Mouse (Mus musculus) right cerebral cortex, adult 18-20 months (tissue): ENCODE data around the gene Atp1b1.

Source experiments
- DNase-seq: peaks from one replicate; pipeline ENCODE4 v3.0.0; 2022; ENCODE audit warnings: mixed read lengths

Gene Atp1b1

DNA sequence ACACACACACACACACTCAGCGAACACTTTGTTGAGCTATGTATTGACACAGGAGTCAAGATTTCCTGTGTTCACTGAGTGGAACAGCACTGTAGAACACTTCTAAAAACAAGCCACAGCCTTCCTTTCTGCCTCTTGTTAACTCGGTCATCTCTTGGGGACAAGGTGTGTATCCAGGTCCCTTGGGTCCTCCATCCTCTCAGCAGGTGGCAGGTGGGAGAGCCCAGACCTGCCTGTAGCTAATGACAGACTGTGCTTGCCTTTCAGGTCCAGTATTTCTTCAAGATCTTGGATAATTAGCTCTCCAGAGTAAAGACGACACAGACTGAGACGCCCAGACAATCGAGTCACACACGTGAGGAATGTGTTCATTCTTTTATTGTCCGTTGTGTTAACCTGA lies 21.4 kb downstream of the Atp1b1 start:
- no peak for DNase-seq

DNA sequence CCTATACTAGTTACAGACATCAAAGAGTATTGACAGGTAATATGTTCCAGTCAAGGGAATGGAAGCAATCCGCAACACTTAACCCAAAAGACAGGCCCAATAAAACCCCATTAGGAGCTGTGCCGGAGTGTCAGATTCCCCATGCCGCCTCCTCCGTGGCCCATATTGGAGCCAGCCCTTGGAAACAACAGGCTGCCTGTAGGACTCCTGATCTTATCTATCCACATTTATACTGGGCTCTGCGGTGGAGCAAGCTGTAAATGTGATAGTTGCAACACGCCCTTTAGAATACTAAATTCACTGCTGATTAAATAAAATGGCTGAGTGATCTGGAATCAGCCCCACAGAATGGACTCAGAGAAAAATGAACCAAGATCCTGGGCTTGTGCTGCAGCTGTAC lies 24.1 kb downstream of the Atp1b1 start:
- DNase-seq = no peak

DNA sequence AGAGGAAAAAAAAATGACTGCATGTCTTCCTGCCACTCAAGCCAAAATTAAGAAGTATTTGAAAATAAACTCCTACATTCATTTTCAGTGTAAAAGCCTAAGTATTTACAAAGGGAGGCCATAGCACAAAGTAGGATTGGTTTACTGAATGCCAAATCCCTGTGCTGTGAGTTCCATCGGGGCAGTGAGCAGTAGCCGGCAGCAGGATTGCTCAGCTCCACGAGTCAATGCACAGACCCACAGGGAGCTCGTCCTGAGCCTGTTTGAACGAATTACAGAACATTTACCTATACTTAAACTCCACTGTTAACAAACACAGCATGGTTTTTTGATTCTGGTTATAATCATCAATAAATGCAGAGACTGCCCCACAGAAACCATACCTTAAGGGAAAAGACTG lies 25.5 kb downstream of the Atp1b1 start:
- no peak for DNase-seq

DNA sequence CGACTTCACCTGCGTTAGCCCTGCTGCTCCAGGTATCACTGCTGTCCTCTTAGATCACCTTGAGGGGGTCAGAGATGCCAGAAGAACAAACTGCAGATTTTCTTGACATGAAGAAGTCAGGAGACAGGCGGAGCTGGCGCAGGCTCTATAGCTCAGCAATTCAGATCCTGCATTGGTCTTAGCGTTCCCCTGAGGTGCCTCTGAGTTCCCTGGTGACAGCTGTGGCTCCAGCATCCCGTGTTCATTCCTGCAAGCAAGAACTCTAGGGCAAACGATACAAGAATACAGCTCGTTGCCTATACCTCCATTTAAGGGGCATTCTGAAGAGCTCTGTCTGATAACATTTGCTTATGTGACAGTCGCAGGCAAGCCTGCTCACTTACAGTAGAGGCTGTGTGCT lies 29.5 kb downstream of the Atp1b1 start:
- DNase-seq = no peak

DNA sequence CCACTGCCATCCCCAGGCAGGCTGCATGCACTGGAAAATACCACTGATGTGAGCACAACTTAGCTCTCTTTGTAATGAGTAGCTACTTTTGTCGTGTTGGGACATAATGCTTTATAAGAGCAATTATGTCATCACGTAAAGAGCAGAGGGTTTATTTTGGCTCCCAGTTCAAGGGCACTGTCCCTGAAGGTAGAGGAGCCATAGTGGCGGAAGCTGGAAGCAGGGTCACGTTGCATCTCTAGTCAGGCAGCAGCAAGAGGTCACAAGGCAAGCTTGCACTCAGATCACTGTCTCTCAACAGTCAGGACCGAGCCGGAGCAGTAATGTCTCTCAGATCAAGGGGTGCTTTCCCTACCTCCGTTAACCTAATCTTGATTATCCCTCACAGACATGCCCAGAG lies 30.4 kb downstream of the Atp1b1 start:
- no peak for DNase-seq

DNA sequence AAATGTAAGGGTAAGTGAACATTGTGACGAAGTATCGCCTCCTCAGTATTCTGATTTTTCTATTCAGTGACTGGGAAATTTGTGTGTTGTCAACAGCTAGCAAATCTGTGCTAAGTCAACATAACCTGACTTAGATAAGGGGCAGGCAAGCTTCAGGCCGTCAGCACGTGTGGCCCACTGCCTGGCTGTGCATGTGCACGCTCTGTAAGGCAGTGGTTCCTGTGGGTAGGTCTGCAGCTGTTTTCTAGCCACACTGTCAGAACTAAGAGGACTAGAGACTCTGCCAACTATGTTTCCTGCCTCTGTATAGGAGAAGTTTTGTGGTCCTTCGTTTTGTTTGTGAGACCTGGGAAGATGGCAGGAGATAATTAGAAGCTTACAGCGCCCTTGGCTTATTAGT lies 31.9 kb downstream of the Atp1b1 start:
- no peak for DNase-seq

DNA sequence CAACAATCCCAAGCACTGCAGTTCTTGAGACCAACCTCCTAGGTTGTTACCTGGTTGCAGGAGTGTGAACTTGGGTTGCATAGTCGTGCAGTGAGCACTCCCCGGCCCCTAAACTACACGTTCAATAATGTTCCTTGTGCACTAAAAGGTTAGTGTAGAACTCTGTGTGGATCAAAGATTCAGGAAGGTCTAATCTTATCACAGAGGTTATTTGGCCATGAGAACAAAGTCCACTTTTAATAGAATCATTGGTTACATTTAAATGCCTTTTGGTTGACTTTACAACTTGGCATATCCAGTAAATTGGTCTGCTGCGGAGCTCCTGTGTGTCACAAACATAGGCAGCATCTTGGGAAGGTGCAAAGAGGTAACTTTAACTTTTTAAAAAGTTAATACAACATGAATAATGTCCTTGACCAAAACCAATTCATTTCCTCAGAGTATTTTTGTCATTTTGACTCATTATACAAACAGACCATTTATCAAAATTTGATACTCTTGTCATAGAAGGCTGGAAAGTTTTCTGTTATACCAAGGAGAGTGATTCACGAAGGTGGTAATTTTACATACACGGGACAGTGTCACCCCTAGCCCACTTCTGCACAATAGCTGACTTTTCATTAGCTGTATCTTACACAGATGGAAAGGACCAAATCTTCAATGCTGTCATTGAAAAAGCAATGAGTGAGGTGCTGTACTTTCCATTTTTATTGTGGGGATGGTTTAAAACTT lies 37.4 kb downstream of the Atp1b1 start:
- no peak for DNase-seq

DNA sequence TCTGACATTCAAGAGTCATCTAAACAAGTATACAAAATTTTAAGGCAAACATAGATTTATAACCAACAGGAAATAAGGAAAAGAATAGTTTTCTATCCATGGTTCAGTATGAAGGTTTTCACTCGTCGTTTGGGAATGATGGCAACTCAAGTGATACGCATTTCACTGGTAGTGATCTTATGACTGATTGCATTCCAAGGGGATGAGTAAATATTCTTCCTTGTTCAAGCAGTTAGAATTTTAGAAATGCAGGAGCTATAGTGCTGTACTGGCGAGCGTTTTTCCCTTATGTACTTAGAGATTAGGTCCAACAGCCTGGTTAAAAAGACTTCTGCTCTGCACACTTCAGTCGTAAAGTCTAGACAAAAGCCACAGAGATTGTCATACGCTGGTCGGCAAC lies 38.8 kb downstream of the Atp1b1 start:
- DNase-seq = no peak

DNA sequence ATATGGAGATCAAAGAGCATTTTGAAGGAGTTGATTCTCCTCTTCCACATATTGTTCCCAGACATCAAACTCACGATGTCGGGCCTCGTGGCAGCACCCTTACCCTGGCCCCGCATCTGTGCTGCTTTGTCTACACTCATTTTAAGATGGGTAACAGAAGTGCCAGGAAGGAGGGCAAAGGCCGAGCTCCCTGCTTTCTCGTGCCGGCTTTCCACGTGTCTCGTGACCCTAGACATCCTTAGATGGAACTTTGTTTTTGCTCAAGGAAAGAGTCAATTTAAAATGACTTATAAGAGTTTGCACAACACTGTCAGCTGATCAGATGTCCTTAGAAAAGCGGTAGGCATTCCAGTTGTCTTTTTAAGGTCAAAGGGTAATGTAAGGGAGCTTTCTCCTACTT lies 39.8 kb downstream of the Atp1b1 start:
- DNase-seq = no peak

DNA sequence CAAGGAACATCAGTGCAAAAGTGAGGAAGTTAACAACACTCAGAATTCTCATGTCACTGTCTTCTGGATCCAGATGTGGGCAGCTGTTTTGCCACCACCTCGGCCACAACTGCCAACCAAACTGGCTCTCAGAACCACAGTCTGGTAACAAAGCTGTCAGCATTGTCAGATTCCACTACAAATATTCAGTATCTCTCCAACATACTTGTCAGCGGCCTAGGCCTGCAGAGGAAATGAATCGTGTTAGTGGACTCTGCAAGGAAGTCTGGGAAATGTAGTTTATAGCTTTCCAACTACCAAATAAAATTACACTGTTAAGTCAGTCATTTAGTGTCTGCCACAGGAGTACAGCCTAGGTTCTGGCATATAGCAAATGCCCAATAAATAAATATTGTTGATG lies 40.6 kb downstream of the Atp1b1 start:
- no peak for DNase-seq

DNA sequence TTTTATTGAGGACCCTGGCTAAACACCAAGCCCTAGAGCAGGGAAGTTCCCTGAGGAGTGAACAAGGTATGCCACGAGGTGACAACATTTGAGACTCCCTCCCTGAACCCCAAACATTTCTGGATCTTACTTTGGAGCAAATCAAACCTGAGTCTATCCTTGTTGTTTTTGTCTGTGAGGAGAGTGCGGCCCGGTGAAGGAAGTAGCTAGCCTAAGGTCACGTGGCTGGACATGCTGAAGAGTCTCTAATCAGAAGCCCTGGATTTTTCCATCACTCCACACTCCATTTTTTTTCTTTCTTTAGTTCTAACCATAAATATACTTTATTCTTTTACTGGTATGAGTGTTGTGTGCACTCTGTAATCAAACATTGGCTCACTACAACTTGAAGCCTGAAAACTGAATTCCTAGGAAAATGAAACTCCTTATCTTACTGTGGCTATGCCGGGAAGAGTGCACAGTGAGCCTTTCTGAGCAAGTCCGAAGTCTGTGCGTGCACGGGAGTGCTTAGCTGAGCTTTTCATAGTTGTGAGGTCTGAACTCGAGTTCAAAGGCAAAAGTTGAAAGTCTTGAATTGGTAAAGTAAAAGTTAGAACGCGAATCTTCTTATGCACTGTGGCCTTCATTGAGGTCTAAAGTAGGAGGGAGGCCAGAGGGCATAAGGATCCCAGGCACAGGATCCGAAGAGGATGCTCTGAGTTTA lies 41.3 kb downstream of the Atp1b1 start:
- DNase-seq = no peak

DNA sequence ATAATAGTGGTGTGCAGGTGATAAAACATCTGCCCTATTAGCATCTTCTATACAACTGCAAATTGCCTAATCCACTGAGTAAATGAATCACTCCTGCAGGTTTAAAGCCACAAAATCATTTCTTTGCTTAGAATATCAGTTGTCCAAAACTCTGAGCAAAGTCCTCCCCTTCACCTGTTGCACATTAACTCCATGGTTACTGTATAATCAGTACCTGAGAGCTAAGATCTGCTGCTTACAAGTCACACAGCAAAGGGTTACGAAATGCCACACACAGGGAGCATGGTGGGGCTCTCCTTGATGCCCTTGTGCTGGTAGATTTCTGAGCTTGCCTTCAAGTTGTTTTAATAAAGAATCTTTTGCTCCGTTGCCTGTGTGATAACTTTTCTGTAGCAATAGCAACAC lies 42.8 kb downstream of the Atp1b1 start:
- DNase-seq = no peak

DNA sequence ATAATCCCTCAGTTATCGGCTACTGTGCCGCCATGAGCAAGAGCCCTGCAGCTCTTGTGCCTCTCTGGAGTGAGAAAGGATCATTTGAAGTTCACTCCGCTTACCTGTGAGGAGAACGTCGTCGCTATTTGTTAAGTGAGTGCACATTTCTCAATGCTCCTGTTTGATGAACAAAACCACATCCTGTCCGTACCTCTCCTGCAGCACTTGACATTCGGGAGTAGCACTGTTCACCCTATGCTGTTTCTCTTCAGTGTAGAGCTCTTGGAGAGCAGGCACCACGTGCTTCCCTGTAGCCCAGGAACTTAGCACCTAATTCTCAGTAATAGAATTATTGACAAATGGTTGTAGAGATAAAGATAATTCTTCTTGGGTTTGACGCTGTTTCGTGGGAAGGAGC lies 44.5 kb downstream of the Atp1b1 start:
- no peak for DNase-seq

DNA sequence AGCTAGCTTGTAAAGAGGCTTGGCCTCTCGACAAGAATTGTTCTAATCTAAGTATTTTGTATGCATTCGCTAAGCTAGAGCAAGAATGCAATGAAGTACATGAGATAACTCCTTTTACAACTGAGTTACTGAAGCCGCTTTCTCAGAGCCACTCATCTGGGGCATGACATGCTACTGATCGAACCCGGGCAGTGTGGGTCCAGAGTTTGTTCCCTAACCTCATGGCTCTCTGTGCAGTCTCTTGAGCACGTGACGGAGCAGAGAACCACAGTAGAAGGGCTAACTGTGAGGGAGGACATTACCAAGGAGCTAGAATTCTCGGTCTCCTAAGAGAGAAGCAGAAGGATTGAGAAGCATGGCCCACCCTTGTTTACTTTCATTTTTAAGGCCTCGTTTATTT lies 45.2 kb downstream of the Atp1b1 start:
- DNase-seq = no peak

DNA sequence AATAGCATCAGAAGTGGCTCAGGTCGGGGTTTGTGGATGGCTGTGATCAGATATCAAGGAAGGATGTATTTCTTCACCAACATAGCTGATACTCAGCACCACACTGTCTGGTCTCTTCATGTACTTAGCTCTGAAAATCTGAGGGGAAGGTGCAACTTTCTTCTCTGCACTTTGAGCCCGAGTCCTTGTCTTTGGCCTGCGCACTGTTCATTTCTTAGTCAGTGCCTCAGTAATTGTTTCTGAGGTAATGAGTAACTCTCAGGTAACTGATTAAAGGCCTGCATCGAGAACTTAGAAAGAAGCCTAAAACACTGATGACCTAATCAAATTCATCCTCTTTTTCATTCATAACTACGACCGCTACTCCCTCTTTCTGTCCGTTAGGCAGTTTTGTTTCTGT lies 46.8 kb downstream of the Atp1b1 start:
- no peak for DNase-seq

DNA sequence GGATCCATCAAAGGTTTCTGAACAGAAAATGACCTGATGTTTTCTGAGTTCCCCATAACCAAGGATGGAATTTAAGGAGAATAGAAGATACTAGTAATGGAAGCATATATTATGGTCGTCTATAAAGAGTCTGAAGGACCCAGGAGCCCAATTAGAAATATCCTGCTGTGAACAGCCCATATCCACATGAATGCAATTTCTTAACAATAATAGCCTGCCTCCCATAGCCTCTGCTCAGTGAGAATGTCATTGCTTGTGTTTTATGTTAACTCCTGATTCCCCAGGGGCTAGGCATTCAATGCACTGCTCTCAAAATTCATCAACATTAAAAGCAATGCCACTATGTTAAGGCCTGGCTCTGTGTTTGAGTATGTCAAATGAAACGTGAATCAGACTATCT lies 49.5 kb downstream of the Atp1b1 start:
- no peak for DNase-seq

DNA sequence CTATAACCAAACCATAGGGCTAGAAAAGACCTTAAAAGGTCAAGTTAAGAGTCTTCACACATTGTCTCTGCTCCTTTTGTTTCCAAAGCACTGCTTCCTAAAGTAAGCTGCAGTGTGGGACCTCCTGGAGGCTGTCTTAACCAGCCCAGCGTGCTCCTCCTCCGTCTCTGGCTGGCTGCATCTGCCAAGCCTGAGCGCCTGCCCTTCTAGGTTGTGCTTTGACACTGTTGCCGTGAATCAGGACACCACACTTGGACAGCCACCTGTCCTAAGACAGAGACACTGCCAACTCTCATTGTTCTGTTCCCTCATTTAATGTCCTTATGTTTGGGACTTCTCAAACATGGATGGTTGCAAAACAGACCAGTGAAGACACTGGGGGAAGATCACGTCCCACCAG lies 51.6 kb downstream of the Atp1b1 start:
- DNase-seq = no peak

DNA sequence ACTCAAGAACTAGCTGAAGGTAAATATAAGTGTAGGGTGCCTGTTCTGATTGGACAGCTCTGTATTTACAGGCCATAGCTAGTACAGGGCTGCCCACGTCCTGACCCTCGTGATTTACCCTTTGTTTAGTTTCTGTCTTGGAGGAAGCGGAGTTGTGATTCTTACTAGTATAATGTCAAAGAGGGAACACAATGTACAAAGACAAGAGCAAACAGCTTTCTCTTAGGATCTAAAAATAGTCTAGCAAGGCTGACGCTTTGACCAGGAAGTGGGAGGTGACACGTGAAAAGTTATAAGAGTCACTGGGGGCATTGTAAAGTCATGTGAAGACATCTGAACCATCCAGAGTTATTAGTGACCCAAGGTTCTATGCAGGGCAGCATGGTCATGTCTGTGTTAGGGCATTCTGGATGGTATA lies 52.8 kb downstream of the Atp1b1 start:
- DNase-seq = no peak

DNA sequence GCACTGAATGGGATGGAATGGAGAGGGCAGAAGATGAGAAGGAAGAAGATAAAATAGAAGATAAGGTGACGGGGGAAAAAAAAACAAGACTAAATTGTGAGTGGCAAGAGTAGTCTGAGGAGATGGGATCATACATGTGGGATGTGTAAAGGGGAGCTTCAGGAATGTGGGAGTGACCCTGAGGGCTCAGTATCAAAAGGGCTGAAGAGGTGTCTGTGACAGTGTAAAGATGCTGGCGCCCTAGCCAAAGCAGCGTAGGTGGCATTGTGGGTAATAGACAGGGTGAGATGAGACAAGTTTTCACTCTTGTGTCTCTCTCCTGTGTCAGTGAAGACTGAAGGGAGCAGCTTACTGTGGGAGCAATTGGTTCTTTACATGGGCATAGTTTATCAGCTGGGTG lies 58.6 kb downstream of the Atp1b1 start:
- no peak for DNase-seq

DNA sequence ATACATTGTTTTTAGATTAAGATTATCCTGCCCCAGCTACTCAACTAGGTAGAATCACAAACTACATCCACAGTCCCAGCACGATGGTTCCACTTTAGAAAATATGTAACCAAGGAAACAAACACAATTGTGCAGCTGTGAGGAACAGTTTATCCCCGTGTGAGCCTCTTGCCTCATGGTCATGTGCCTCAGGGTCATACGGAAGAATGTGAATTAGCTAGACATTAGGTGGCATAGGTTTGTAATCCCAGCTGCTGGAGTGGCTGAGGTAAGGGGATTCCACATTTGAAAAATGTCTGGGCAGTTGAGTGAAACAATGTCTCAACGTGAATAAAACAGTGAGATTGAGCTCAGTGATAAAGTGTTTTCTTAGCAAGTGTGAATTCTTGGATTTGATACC lies 60.5 kb downstream of the Atp1b1 start:
- no peak for DNase-seq

DNA sequence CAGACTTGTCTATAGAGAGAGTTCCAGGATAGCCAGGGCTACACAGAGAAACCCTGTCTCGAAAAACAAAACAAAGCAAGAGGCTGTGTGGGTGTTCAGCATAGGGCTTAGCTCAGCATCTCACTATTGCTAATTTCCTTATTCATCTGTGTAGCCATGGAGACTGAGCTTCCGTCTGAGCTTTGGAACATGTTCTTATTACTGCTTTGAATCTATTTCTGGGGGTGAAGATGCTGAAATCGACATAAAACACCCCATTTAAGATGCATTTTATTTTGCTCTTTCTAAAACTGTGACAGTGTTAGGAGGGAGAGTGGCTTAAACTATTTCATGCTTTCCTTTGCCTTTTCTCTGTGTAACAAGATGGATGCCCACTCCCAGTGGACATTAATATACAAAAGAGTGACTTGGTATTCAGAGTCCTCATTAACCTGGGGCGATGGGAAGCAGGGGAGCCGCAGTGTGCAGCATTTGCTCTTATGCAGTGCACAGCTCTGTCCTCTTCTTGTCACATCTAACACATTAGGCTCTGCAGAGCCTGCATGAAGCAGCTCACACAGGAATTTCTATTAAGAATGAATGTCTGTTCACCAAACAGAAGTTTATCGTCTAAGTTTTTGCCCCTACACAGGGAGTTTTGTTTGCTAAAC lies 62.9 kb downstream of the Atp1b1 start:
- peak; percentile 72 for DNase-seq

DNA sequence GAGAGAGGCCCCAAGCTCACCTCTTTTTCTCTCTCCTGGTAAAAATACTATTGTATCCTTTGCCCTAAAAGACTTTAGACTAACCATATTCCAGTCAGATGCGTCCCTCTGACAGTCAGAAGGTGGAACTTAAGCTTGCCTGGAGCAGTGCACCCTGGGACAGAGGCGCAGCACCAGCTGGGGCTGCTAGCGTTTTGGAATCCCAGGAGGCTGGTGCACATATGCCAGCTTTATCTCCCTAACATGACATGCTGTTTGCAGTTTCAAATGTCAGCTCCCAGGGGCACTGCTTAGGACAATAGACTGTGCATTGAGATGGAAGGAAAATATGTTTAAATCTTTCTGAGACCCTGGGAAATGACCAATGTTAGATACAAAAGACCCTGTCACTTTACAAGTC lies 66.0 kb downstream of the Atp1b1 start:
- no peak for DNase-seq

DNA sequence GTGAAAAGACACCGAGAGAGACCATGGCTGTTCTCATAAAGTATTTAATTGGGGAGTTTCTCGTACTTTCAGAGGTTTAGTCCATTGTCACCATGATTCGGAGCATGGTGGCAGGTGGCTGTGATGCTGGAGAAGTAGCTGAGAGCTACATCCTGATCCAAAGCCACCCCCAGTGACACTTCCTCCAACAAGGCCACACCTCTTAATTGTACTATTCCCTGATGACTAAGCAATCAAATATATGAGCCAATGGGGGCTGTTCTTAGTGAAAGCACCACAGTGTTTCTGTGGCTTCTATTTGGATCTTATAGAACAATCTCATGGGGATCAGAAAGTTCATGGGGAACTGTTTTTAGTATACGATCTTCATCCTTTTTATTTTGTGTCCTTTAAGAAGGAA lies 68.4 kb downstream of the Atp1b1 start:
- DNase-seq = no peak
